Mouse (Mus musculus) hindlimb bud, embryonic 11.5 days (tissue): ENCODE measurements around the gene Hist2h2ab.
"Not testable (repeated sequence)": the region's sequence is repeated elsewhere in the genome, so short reads cannot be mapped to it uniquely, and the experiment has no call there.

ENCODE experiments used
- DNase-seq: peaks from one replicate; pipeline ENCODE4 v3.0.0-alpha.2; 2012; ENCODE audit warnings: low read depth, low spot score; ENCODE audit errors: extremely low spot score

Gene Hist2h2ab

GRCm38 (mm10) chr3:96197129-96197749 is 22.4 kb upstream of the Hist2h2ab start:
- peak; percentile 79 for DNase-seq

- DNase-seq: no peak
Observed at GRCm38 (mm10) chr3:96198181-96198580, 21.5 kb upstream of the Hist2h2ab start.

- DNase-seq: not testable (repeated sequence)
Observed at GRCm38 (mm10) chr3:96198601-96199251, 20.9 kb upstream of the Hist2h2ab start.

GRCm38 (mm10) chr3:96199731-96200130 is 19.9 kb upstream of the Hist2h2ab start:
- DNase-seq: no peak

- DNase-seq: no peak
Observed at GRCm38 (mm10) chr3:96207819-96208218, 11.8 kb upstream of the Hist2h2ab start.

- no peak for DNase-seq
Observed at GRCm38 (mm10) chr3:96209242-96209641, 10.4 kb upstream of the Hist2h2ab start.

- DNase-seq: no peak
Observed at GRCm38 (mm10) chr3:96219191-96219641, 449 bp upstream of the Hist2h2ab start.

- DNase-seq: not testable (repeated sequence)
Observed at GRCm38 (mm10) chr3:96220131-96220764, 583 bp downstream of the Hist2h2ab start.

GRCm38 (mm10) chr3:96220765-96221639 is 1.3 kb downstream of the Hist2h2ab start, which contains the start of the genes Hist2h2ac and Hist2h2be:
Hist2h2ac (minus strand) TSS chr3:96220880.
Hist2h2be (plus strand) TSS chr3:96221119.
- DNase-seq: peak; percentile 90

GRCm38 (mm10) chr3:96221640-96222038 is 2.0 kb downstream of the Hist2h2ab start:
- no peak for DNase-seq

GRCm38 (mm10) chr3:96222774-96223173 is 3.1 kb downstream of the Hist2h2ab start:
- no peak for DNase-seq

GRCm38 (mm10) chr3:96225421-96225820 is 5.8 kb downstream of the Hist2h2ab start:
- no peak for DNase-seq

- DNase-seq: no peak
Observed at GRCm38 (mm10) chr3:96226695-96227648, 7.3 kb downstream of the Hist2h2ab start.

GRCm38 (mm10) chr3:96228828-96229227 is 9.2 kb downstream of the Hist2h2ab start:
- no peak for DNase-seq

GRCm38 (mm10) chr3:96230404-96230803 is 10.7 kb downstream of the Hist2h2ab start:
- no peak for DNase-seq

- no peak for DNase-seq
Observed at GRCm38 (mm10) chr3:96230910-96231757, 11.5 kb downstream of the Hist2h2ab start.

GRCm38 (mm10) chr3:96231758-96232120 is 12.1 kb downstream of the Hist2h2ab start:
- DNase-seq: no peak

- DNase-seq: no peak
Observed at GRCm38 (mm10) chr3:96234914-96235313, 15.2 kb downstream of the Hist2h2ab start.

GRCm38 (mm10) chr3:96235836-96236235 is 16.2 kb downstream of the Hist2h2ab start:
- no peak for DNase-seq
